Mouse (Mus musculus) liver, embryonic 14.5 days (tissue): Measurements from ENCODE around the gene Ddx46.

ENCODE experiments used
- CTCF ChIP-seq: IDR thresholded peaks from 2 replicates; pipeline ENCODE4 v1.5.1; 2016; ENCODE audit warnings: antibody characterized with exemption, low read depth, control low read depth
- EP300 ChIP-seq: IDR thresholded peaks from 2 replicates; pipeline ENCODE4 v1.6.1; 2016; ENCODE audit warnings: antibody characterized with exemption, low read depth

DNA sequence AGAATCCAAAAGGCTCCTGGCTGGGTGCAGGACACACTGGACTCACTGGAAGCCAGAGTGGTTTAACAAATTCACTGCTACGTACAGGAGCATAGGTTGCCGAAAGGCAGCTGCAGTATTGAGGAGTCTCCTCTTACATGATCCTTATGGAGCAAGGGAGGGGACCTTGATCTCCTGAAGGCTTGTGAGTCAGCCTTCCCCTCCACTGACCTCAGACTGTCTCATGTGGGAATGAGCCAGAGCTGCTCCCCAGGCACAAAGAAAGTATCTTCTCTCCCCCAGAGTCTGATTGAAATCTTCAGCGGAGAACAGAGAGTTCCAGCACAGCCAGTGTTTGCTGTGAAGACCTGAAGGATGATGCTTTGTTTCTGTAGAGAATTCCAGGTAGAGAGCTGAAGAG lies 48.8 kb downstream of the Ddx46 start:
- TF ChIP-seq EP300 (no peak), CTCF (no peak)
